Mouse (Mus musculus) CD4-positive, CD25-positive, alpha-beta regulatory T cell, adult 9 weeks (primary cell): ENCODE results near the gene Cmtm1. TPM values are rescaled to one million over a fixed set of nuclear protein-coding genes. Genes with fewer than 3 reads are reported as not detected.

Experiments used
- polyA plus RNA-seq: library from polyadenylated mRNA; unstranded; fragments of 100-300 nt; shearing (Covaris generic); gene quantifications from one replicate; pipeline ENCODE4 v1.2.1, GENCODE M21; 2017

The Cmtm1 gene
- polyA plus RNA-seq: not detected

DNA sequence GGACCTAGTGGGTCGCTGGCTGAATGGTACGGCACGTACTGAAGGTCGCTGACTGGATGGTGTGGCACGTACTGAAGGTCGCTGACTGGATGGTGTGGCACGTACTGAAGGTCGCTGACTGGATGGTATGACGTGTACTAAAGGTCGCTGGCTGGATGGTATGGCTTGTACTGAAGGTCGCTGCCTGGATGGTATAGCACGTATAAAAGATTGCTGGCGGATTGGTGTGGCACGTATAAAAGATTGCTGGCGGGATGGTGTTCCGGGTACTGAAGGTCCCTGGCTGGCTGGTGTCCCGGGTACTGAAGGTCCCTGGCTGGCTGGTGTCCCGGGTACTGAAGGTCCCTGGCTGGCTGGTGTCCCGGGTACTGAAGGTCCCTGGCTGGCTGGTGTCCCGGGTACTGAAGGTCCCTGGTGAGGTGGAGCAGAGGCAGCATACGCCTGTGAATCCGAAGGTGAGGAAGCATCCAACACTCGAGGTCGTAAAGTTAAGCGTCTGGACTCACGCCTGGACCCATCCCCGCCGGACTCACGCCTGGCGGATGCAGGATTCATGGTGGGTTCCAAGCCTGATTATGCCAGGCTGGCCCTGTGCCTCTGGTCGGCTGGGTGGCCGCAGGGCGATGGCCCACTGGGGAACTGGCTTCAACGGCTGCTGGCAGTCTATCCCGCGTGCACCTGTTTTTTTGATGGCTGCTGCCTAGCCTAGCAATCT is at the start of gene Cmtm1, which contains the start of gene Gm45711:
Gene Cmtm1 (minus strand): TSS at position 705 of the 715 bp plus-strand sequence.
Gene Gm45711 (minus strand): TSS at position 641 of the 715 bp plus-strand sequence.

DNA sequence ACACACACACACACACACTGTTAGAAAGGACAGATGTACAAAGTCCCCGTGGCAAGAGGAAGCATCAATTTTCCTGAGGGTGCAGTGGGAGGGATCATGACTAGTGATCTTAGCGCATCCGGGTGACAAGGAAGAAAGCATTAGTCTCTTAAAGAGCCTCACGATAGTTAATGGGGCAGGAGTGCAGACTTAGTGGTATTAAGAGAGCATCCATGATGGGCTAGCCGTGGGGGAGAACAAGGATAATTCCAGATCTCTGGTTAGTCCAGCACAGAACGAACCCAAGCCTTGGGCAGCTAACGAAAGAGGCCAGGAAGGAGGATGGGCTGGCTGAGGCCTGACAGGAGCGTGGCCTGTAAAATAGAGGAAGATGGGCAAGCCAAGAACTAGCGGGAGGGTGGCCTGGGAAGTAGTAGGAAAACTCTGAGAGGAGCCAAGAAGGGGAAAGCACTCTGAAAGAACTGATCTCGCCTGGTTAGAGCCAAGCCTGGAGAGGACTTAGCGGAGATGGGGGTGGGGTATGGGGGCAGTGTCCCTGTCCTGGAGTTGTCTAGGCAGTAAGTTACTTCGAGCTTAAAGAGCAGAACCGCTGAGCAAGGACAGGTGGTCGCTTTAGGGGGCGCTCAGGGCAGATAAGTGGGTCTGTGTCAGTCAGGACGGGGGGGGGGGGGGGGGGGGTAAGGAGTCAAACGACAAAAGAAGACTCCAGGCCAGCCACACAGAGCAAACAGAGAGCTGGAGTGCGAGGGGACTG is 29.5 kb upstream of the Cmtm1 start, which contains the start of gene Cmtm3:
Gene Cmtm3 (plus strand): TSS at position 182 of the 754 bp plus-strand sequence.

GRCm38 (mm10) chr8:104321930-104322329 is 12.0 kb upstream of the Cmtm1 start, which contains the start of gene Cmtm2b:
TSS of gene Cmtm2b (plus strand) at chr8:104322230.

DNA sequence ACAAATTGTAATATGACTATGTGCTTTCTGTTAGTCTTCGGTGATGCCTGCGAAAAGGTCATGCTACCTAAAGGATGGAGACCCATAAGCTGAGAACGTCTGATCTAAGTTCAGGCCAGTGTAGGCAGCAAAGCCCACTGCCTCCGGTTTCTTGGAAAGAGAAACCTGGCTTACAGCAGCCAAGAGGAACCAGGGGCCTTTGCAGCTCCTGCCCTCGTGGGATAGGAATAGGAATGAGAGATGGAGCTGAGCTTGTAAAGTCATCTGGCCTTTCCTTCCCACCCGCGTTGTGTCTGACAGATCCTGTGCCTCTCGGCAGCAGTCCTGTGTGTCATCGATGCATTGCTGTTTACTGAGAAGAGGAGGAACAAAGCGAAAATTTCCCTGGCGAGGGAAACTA is 11.3 kb upstream of the Cmtm1 start, which contains the start of gene Gm11020:
Gene Gm11020 (plus strand): TSS at position 301 of the 400 bp plus-strand sequence.

DNA sequence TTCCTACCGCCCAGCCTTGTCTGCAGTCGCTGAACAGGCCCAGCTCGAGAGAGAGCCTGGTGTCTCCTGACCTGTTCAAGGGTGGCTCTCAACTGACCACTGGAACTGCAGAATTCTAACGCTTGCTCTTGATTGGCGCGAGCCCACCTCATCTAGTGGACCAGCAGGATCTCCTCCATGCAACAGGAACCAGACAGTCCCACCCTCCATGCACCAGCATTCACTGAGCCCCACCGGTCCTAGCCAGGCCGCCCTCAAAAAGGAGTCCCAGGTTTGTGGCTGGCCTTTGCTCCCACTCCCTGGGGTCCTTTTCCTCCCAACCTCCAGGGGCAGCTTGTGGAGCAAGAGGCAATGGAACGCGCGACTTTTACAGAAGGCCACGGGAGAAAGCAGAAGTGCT is 16.9 kb downstream of the Cmtm1 start, which contains the start of gene Cmtm2a:
Gene Cmtm2a (minus strand): TSS at position 101 of the 400 bp plus-strand sequence.

DNA sequence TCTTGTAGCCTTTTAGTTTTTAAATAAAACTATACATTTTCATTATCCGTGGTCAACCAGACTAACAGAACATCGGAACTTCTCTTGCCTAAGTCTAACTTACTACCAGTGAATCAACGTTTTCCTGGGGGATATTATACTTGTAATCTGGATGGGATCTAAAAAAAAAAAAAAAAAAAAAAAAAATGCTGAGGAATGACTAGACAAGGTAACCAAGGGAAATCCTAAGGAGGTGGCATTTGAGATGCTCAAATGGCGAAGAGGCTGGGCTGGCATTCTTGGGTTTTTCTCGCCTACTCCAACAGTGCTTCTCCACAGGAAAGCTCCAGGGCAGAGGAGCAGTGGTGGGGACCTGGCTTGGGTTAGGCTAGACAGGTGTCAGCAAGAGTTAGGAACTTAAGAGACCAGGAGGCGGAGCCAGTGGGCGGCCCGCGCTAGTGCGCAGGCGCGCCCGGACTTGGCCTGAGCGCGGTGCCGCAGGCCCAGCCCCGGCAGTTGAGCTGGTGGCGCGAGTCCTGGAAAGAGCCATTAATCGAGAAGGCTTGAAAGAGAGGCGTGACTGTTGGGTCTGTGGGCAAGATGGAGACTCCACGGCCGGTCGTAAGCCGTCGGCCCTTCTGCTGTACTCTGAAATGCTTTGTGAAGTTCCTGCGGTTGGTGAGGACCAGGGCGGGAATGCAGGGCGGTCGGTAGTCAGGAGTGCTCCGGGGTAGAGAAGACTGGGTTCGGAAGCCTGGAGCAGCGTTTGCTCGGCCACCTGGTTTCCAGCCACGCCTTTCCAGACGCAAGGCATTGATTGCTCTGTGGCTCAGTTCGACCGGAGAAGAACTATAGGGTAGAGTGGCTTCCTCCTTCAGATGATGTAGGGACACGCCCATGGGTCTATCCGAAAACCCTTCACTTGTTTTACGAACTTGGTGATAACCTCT is 59.2 kb downstream of the Cmtm1 start, which contains the start of gene Cklf:
Gene Cklf (plus strand): TSS at position 423 of the 929 bp plus-strand sequence.

GRCm38 (mm10) chr8:104248276-104248675 is 61.7 kb downstream of the Cmtm1 start, which contains the start of gene Tk2:
TSS of gene Tk2 (minus strand) at chr8:104248558.

Other genes with a start within 250 kb of the Cmtm1 start
- gene Cdh5, start 208.5 kb downstream of the Cmtm1 start, polyA plus RNA-seq: not detected
- not detected for gene Bean1, start 139.7 kb downstream of the Cmtm1 start, polyA plus RNA-seq
- gene Tk2, start 61.6 kb downstream of the Cmtm1 start, polyA plus RNA-seq: 74.6 TPM
- 138 TPM for gene Cklf, start 59.3 kb downstream of the Cmtm1 start, polyA plus RNA-seq
- not detected for gene Cmtm2a, start 17.0 kb downstream of the Cmtm1 start, polyA plus RNA-seq
- gene Gm45711, start 64 bp downstream of the Cmtm1 start, polyA plus RNA-seq: not detected
- gene Gm11020, start 11.4 kb upstream of the Cmtm1 start, polyA plus RNA-seq: not detected
- gene Cmtm2b, start 12.1 kb upstream of the Cmtm1 start, polyA plus RNA-seq: not detected
- 29.7 TPM for gene Cmtm3, start 29.3 kb upstream of the Cmtm1 start, polyA plus RNA-seq
- 0.09 TPM for gene Cmtm4, start 85.7 kb upstream of the Cmtm1 start, polyA plus RNA-seq
- gene Dync1li2, start 132.9 kb upstream of the Cmtm1 start, polyA plus RNA-seq: 52.2 TPM
- 0.12 TPM for gene Terb1, start 199.8 kb upstream of the Cmtm1 start, polyA plus RNA-seq
- gene Nae1, start 224.5 kb upstream of the Cmtm1 start, polyA plus RNA-seq: 103 TPM
- 5.3 TPM for gene Car7, start 224.5 kb upstream of the Cmtm1 start, polyA plus RNA-seq